Mouse (Mus musculus) C2C12 (cell line): ENCODE measurements at regions not wholly inside any gene's neighbourhood (a gene's known extent, or its start where the extent isn't known, plus 50 kb on each side); places are given as distances from the start of the nearest gene placed in this dataset.

Source experiments
- H3K27me3 ChIP-seq: one replicate; pipeline ENCODE4 v1.6.1; 2011; ENCODE audit not compliant: control insufficient read depth, insufficient read depth, insufficient read length
- H3K36me3 ChIP-seq: one replicate; pipeline ENCODE4 v1.6.1; 2011; ENCODE audit not compliant: control insufficient read depth, insufficient read depth
- H3K4me3 ChIP-seq: one replicate; pipeline ENCODE4 v1.5.1; 2011; ENCODE audit warnings: mild to moderate bottlenecking, control low read depth; ENCODE audit not compliant: poor library complexity, insufficient read depth, severe bottlenecking
- H3K79me2 ChIP-seq: one replicate; pipeline ENCODE4 v1.6.1; 2011; ENCODE audit not compliant: control insufficient read depth, insufficient read depth
- H3K79me3 ChIP-seq: one replicate; pipeline ENCODE4 v1.6.1; 2011; ENCODE audit warnings: low read depth, control low read depth
- H3ac ChIP-seq: one replicate; pipeline ENCODE3; 2011; ENCODE audit warnings: low read depth; ENCODE audit not compliant: control insufficient read depth, insufficient read length
- CEBPB ChIP-seq: IDR thresholded peaks from one replicate; pipeline ENCODE4 v1.6.1; 2011; ENCODE audit warnings: low read depth, mild to moderate bottlenecking, control low read depth, moderate library complexity
- CTCF ChIP-seq: IDR thresholded peaks from one replicate; pipeline ENCODE4 v1.5.1; 2011; ENCODE audit not compliant: control insufficient read depth, insufficient read depth, insufficient read length
- FOSL1 ChIP-seq: IDR thresholded peaks from one replicate; pipeline ENCODE4 v1.8.0; 2011; ENCODE audit warnings: mild to moderate bottlenecking, low read length; ENCODE audit not compliant: poor library complexity, insufficient read depth, severe bottlenecking
- MAX ChIP-seq: IDR thresholded peaks from one replicate; pipeline ENCODE4 v1.6.1; 2011; ENCODE audit warnings: mild to moderate bottlenecking, control low read depth
- MYOD1 ChIP-seq: IDR thresholded peaks from one replicate; pipeline ENCODE4 v1.6.1; 2011; ENCODE audit warnings: low read depth; ENCODE audit not compliant: control insufficient read depth, insufficient read length
- MYOG ChIP-seq: IDR thresholded peaks from one replicate; pipeline ENCODE4 v1.6.1; 2011; ENCODE audit not compliant: control insufficient read depth, insufficient read length; ENCODE audit errors: extremely low read depth
- USF1 ChIP-seq: IDR thresholded peaks from one replicate; pipeline ENCODE4 v1.6.1; 2011; ENCODE audit warnings: low read depth, mild to moderate bottlenecking, control low read depth, moderate library complexity

DNA sequence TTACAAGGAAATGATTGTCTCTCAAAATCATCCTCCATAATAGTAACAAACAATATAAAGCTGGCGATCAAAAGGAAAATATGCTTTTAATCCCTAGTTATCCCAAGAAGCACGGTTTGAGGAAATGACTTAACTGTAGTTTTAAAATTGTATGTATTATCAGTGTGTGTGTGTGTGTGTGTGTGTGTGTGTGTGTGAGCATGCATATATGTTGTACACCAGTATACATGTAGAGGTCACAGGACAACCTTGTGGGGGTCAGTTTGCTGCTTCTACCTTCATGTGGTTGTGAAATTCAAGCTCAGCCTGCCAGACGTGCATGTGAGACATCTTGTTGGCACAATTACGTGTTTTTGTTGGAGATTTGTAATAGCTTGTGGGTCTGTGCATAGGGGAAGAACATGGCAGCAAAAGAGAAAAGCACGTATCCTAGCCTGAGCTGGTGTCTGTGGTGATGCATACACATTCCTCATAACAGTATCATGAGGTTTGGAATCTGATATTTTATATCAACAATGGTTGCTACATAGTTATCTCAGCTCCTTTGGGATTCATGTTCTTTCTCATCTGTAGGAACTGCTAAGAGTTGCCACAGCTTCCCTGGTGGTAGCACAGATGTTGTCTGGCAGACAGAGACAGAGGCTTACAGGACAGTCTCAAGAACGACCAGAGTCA is 622.4 kb downstream of the Kcnj2 start:
- no peaks in the 10 kb centered on the region for H3K79me3 ChIP-seq
- no peaks in the 10 kb centered on the region for H3K79me2 ChIP-seq
- no peak overlapping the region for H3ac ChIP-seq
- H3K27me3 ChIP-seq, result no peaks in the 10 kb centered on the region
- no peak overlapping the region for H3K4me3 ChIP-seq
- no peaks in the 10 kb centered on the region for H3K36me3 ChIP-seq
- TF ChIP-seq MYOD1 (peak; percentile 36), MYOG (no peak), CTCF (no peak), CEBPB (peak; percentile 84), USF1 (peak; percentile 1), FOSL1 (no peak), MAX (peak; percentile 71)

- Histone ChIP-seq H3K4me3 (no peak overlapping the region), H3K36me3 (no peaks in the 10 kb centered on the region), H3K27me3 (no peaks in the 10 kb centered on the region), H3K79me2 (no peaks in the 10 kb centered on the region), H3K79me3 (no peaks in the 10 kb centered on the region), H3ac (no peak overlapping the region)
- TF ChIP-seq USF1, result no peak
- no peak for TF ChIP-seq MYOG
- no peak for TF ChIP-seq MYOD1
- no peak for TF ChIP-seq FOSL1
- TF ChIP-seq CTCF, result no peak
- no peak for TF ChIP-seq MAX
- no peak for TF ChIP-seq CEBPB
Observed at GRCm38 (mm10) chr11:111689899-111690298, 623.9 kb downstream of the Kcnj2 start.

DNA sequence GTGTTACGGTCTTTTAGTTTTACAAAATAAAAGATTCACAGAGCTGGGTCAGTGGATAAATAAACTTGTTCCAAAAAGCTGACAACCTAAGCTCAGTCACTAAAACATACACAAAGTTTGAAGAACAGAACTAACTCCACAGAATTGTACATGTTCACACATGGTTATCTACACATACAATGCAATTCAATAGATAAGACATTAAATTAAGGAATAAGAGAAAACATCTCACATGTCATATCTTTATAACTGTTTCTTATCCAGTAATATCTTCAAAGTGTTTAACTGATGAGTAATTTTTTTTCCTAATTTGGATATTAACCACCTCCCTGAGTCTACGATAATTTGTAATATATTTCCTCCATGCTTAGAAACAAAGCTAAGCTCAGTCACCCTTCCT is 625.5 kb downstream of the Kcnj2 start:
- H3K4me3 ChIP-seq, result no peak overlapping the region
- H3K36me3 ChIP-seq, result no peaks in the 10 kb centered on the region
- TF ChIP-seq CEBPB, result no peak
- TF ChIP-seq MYOD1, result no peak
- TF ChIP-seq FOSL1, result no peak
- no peak for TF ChIP-seq MYOG
- TF ChIP-seq USF1, result no peak
- TF ChIP-seq CTCF, result no peak
- no peak for TF ChIP-seq MAX
- no peaks in the 10 kb centered on the region for H3K79me2 ChIP-seq
- H3K79me3 ChIP-seq, result no peaks in the 10 kb centered on the region
- no peaks in the 10 kb centered on the region for H3K27me3 ChIP-seq
- no peak overlapping the region for H3ac ChIP-seq

GRCm38 (mm10) chr11:111696668-111697067 is 630.7 kb downstream of the Kcnj2 start:
- Histone ChIP-seq H3K79me2 (no peaks in the 10 kb centered on the region), H3K4me3 (no peak overlapping the region), H3K36me3 (no peaks in the 10 kb centered on the region), H3ac (no peak overlapping the region), H3K79me3 (no peaks in the 10 kb centered on the region), H3K27me3 (no peaks in the 10 kb centered on the region)
- TF ChIP-seq FOSL1 (no peak), USF1 (peak; percentile 76), CTCF (no peak), MYOD1 (peak; percentile 47), MAX (no peak), CEBPB (peak; percentile 90)

- Histone ChIP-seq H3ac (no peak overlapping the region), H3K36me3 (no peaks in the 10 kb centered on the region), H3K79me2 (no peaks in the 10 kb centered on the region), H3K4me3 (no peak overlapping the region), H3K79me3 (no peaks in the 10 kb centered on the region), H3K27me3 (no peaks in the 10 kb centered on the region)
- TF ChIP-seq MYOD1, result no peak
Observed at GRCm38 (mm10) chr11:111699862-111700261, 633.9 kb downstream of the Kcnj2 start.

DNA sequence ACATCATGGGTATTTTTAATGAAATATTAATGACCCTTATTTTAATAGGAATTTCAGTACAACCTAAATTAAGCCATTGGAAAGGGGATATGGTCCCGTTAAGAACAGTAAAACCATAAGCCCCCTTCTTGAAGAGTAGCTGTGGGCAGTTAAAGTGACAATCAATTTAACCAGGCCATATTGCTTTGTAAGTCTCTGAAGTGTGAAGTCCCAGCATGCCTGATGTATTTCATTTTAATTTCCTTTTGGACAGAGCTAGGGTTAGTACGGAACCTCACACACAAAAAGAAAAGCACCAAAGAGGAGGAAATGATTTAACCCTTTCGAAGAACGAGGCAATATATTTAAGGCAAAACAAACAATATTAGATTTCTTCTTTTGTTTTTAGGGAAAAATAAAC is 640.9 kb downstream of the Kcnj2 start:
- no peaks in the 10 kb centered on the region for H3K79me2 ChIP-seq
- no peaks in the 10 kb centered on the region for H3K36me3 ChIP-seq
- no peak overlapping the region for H3ac ChIP-seq
- no peak overlapping the region for H3K4me3 ChIP-seq
- no peaks in the 10 kb centered on the region for H3K79me3 ChIP-seq
- TF ChIP-seq FOSL1 (no peak), CEBPB (no peak), MAX (no peak), MYOG (no peak), USF1 (no peak), CTCF (no peak), MYOD1 (no peak)
- no peaks in the 10 kb centered on the region for H3K27me3 ChIP-seq
